Mouse (Mus musculus) myocyte (in vitro differentiated cells): ENCODE measurements around the gene Zkscan8. TPM values are rescaled to one million over a fixed set of nuclear protein-coding genes. Genes with fewer than 3 reads are reported as not detected.

ENCODE experiments used
- H3K27me3 ChIP-seq: one replicate; pipeline ENCODE4 v1.6.1; 2011; ENCODE audit not compliant: control insufficient read depth, insufficient read depth, insufficient read length
- H3K36me3 ChIP-seq: one replicate; pipeline ENCODE4 v1.6.1; 2011; ENCODE audit not compliant: control insufficient read depth, insufficient read depth
- H3K4me2 ChIP-seq: one replicate; pipeline ENCODE4 v1.6.1; 2011; ENCODE audit warnings: low read depth, control low read depth
- H3K4me3 ChIP-seq: one replicate; pipeline ENCODE4 v1.5.1; 2011; ENCODE audit warnings: mild to moderate bottlenecking, control low read depth, moderate library complexity
- H3K79me2 ChIP-seq: one replicate; pipeline ENCODE4 v1.6.1; 2011; ENCODE audit not compliant: control insufficient read depth, insufficient read depth
- H3ac ChIP-seq: one replicate; pipeline ENCODE4 v1.6.1; 2011; ENCODE audit not compliant: control insufficient read depth, insufficient read length
- CEBPB ChIP-seq: IDR thresholded peaks from 2 replicates; pipeline ENCODE4 v1.6.1; 2011; ENCODE audit warnings: mild to moderate bottlenecking, moderate library complexity; ENCODE audit not compliant: poor library complexity, insufficient read depth, severe bottlenecking
- E2F4 ChIP-seq: IDR thresholded peaks from one replicate; pipeline ENCODE4 v1.6.1; 2011; ENCODE audit warnings: mild to moderate bottlenecking, control low read depth, moderate library complexity; ENCODE audit not compliant: insufficient read depth
- MAX ChIP-seq: IDR thresholded peaks from one replicate; pipeline ENCODE4 v1.6.1; 2011; ENCODE audit warnings: low read depth, mild to moderate bottlenecking, control low read depth
- MYOD1 ChIP-seq, 3 experiments: IDR thresholded peaks; one replicate each; pipeline ENCODE4 v1.6.1; 2011; ENCODE audit warnings: control low read depth in 2 of 3, low read depth in 2 of 3, mild to moderate bottlenecking in 2 of 3, moderate library complexity in 1 of 3; ENCODE audit not compliant: insufficient read length in 2 of 3, control insufficient read depth in 1 of 3
- MYOG ChIP-seq, 3 experiments: IDR thresholded peaks; one replicate each; pipeline ENCODE4 v1.6.1; 2011; ENCODE audit warnings: control low read depth in 2 of 3, low read depth in 2 of 3, mild to moderate bottlenecking in 2 of 3; ENCODE audit not compliant: insufficient read length in 2 of 3, control insufficient read depth in 1 of 3, insufficient read depth in 1 of 3
- POLR2A ChIP-seq: IDR thresholded peaks from one replicate; pipeline ENCODE4 v1.6.1; 2011; ENCODE audit warnings: low read depth, mild to moderate bottlenecking, control low read depth, moderate library complexity; ENCODE audit not compliant: insufficient read length
- POLR2AphosphoS2 ChIP-seq: IDR thresholded peaks from one replicate; pipeline ENCODE4 v1.6.1; 2011; ENCODE audit warnings: low read depth, control low read depth; ENCODE audit not compliant: insufficient read length
- REST ChIP-seq: IDR thresholded peaks from one replicate; pipeline ENCODE4 v1.6.1; 2011; ENCODE audit warnings: mild to moderate bottlenecking, control low read depth, moderate library complexity; ENCODE audit not compliant: insufficient read depth, insufficient read length
- SRF ChIP-seq: IDR thresholded peaks from one replicate; pipeline ENCODE4 v1.6.1; 2011; ENCODE audit warnings: low read depth; ENCODE audit not compliant: control insufficient read depth, insufficient read length
- TCF12 ChIP-seq: IDR thresholded peaks from one replicate; pipeline ENCODE4 v1.6.1; 2011; ENCODE audit warnings: mild to moderate bottlenecking, control low read depth; ENCODE audit not compliant: poor library complexity, insufficient read depth, severe bottlenecking
- TCF3 ChIP-seq: IDR thresholded peaks from one replicate; pipeline ENCODE4 v1.6.1; 2011; ENCODE audit warnings: low read depth, control low read depth; ENCODE audit not compliant: insufficient read length
- USF1 ChIP-seq: IDR thresholded peaks from one replicate; pipeline ENCODE4 v1.6.1; 2011; ENCODE audit warnings: low read depth, mild to moderate bottlenecking, control low read depth, moderate library complexity
- polyA plus RNA-seq: library from polyadenylated mRNA; unstranded; fragments of >200 nt; fragmentation: generic; extraction: Trizol; gene quantifications from one replicate; pipeline ENCODE4 v1.2.1, GENCODE M21; 2012; ENCODE audit warnings: missing spikeins

Zkscan8 gene
- polyA plus RNA-seq, 1 experiment, result 1.9 TPM

GRCm38 (mm10) chr13:21468061-21469019, 62.6 kb downstream of the Zkscan8 start, which contains the start of gene Nkapl:
Nkapl (minus strand) TSS chr13:21468509.
- peak within 1 kb of the TSS; percentile 24 for H3K4me2 ChIP-seq

GRCm38 (mm10) chr13:21467336-21467735, 63.6 kb downstream of the Zkscan8 start:
- Histone ChIP-seq H3K4me2 (no peak overlapping the region), H3K27me3 (peaks cover 8% of the 10 kb centered on the region), H3ac (no peak overlapping the region), H3K4me3 (no peak overlapping the region), H3K36me3 (no peaks in the 10 kb centered on the region), H3K79me2 (no peaks in the 10 kb centered on the region)
- TF ChIP-seq MAX (no peak), E2F4 (no peak), POLR2A (no peak), MYOD1 (IDR thresholded peaks at IDR 0.05; ENCODE audit: control insufficient read depth in 1 of 3, insufficient read length in 2 of 3, low read depth in 2 of 3) (no peak), TCF3 (no peak), POLR2AphosphoS2 (no peak), USF1 (no peak), REST (no peak), MYOG (IDR thresholded peaks at IDR 0.05; ENCODE audit: control insufficient read depth in 1 of 3, insufficient read depth in 1 of 3, insufficient read length in 2 of 3, low read depth in 2 of 3) (no peak), TCF12 (no peak), CEBPB (no peak), SRF (no peak)

More at GRCm38 (mm10) chr13:21468061-21469019, 62.6 kb downstream of the Zkscan8 start, which contains the start of gene Nkapl:
- Histone ChIP-seq H3K79me2 (no peaks in the 10 kb centered on the region), H3K36me3 (no peaks in the 10 kb centered on the region), H3K4me3 (no peak within 1 kb of the TSS), H3ac (no peak within 1 kb of the TSS), H3K27me3 (peaks cover 8% of the 10 kb centered on the region)
- TF ChIP-seq TCF3 (no peak), E2F4 (no peak), POLR2A (no peak), REST (no peak), USF1 (no peak), CEBPB (no peak)

Other genes with a start within 250 kb of the Zkscan8 start
- gene Gpx5, start 238.4 kb downstream of the Zkscan8 start, polyA plus RNA-seq, result not detected
- gene Gpx6, start 219.0 kb downstream of the Zkscan8 start, polyA plus RNA-seq, result not detected
- gene Olfr1367, start 184.2 kb downstream of the Zkscan8 start, polyA plus RNA-seq, result not detected
- 2.8 TPM for gene Zscan12, start 168.3 kb downstream of the Zkscan8 start, polyA plus RNA-seq
- 13.6 TPM for gene Zkscan3, start 128.4 kb downstream of the Zkscan8 start, polyA plus RNA-seq
- gene Pgbd1, start 90.1 kb downstream of the Zkscan8 start, polyA plus RNA-seq, result 0.13 TPM
- 6.3 TPM for gene Zscan26, start 77.4 kb downstream of the Zkscan8 start, polyA plus RNA-seq
- gene Nkapl, start 62.6 kb downstream of the Zkscan8 start, polyA plus RNA-seq, result 0.05 TPM
- not detected for gene Zkscan4, start 52.2 kb downstream of the Zkscan8 start, polyA plus RNA-seq
- gene Gm10065, start 51.7 kb downstream of the Zkscan8 start, polyA plus RNA-seq, result not detected
- gene AK157302, start 35.9 kb downstream of the Zkscan8 start, polyA plus RNA-seq, result 0.71 TPM
- gene Gm11273, start 29.7 kb downstream of the Zkscan8 start, polyA plus RNA-seq, result 29.0 TPM
- 0.02 TPM for gene Olfr1366, start 11.7 kb upstream of the Zkscan8 start, polyA plus RNA-seq
- not detected for gene Olfr1535, start 28.8 kb upstream of the Zkscan8 start, polyA plus RNA-seq
- gene Olfr1364, start 50.6 kb upstream of the Zkscan8 start, polyA plus RNA-seq, result not detected
- not detected for gene Olfr1362, start 82.9 kb upstream of the Zkscan8 start, polyA plus RNA-seq
- not detected for gene Olfr11, start 111.4 kb upstream of the Zkscan8 start, polyA plus RNA-seq
- gene Olfr1361, start 132.3 kb upstream of the Zkscan8 start, polyA plus RNA-seq, result not detected
- gene Olfr1360, start 146.3 kb upstream of the Zkscan8 start, polyA plus RNA-seq, result not detected
- not detected for gene Olfr1359, start 167.0 kb upstream of the Zkscan8 start, polyA plus RNA-seq
- gene Hist1h2bl, start 185.0 kb upstream of the Zkscan8 start, polyA plus RNA-seq, result 2.7 TPM
- gene Hist1h2ai, start 185.3 kb upstream of the Zkscan8 start, polyA plus RNA-seq, result 6.4 TPM
- 9.0 TPM for gene Hist1h3h, start 186.5 kb upstream of the Zkscan8 start, polyA plus RNA-seq
- 1.3 TPM for gene Hist1h2bm, start 190.9 kb upstream of the Zkscan8 start, polyA plus RNA-seq
- gene Hist1h4j, start 203.9 kb upstream of the Zkscan8 start, polyA plus RNA-seq, result 1.3 TPM
- 6.3 TPM for gene Hist1h4k, start 219.4 kb upstream of the Zkscan8 start, polyA plus RNA-seq
- 2.3 TPM for gene Hist1h2ak, start 222.7 kb upstream of the Zkscan8 start, polyA plus RNA-seq
- 1.8 TPM for gene Hist1h2bn, start 223.0 kb upstream of the Zkscan8 start, polyA plus RNA-seq
- gene Hist1h1b, start 249.5 kb upstream of the Zkscan8 start, polyA plus RNA-seq, result 1.7 TPM